In genomic region chr8:85119052-85119981, GRCm38 (mm10) we compare ENCODE assay signal across 8 mouse cellular contexts. TPM values are rescaled to one million over a fixed set of nuclear protein-coding genes. Genes with fewer than 3 reads are reported as not detected.
DNase-seq lines count a peak whose midpoint lies in the region; ATAC-seq and TF ChIP-seq lines count a peak whose summit lies in the region.

No protein-coding gene starts in this region.

- TF ChIP-seq CTCF in lung, postnatal 0 days (IDR thresholded peaks at IDR 0.05), result peak; percentile 63

- H3K4me1 ChIP-seq in hindbrain, embryonic 13.5 days (replicated peaks), result peaks cover 7% of the 10 kb centered on the region
- H3K4me1 ChIP-seq in lung, postnatal 0 days (ENCODE audit: insufficient read depth, low read depth, low read length), result no peaks in the 10 kb centered on the region

- peak overlapping the region; percentile 72 for H3K27ac ChIP-seq in hindbrain, embryonic 13.5 days
- H3K27ac ChIP-seq in lung, postnatal 0 days (ENCODE audit: low read length), result peak overlapping the region; percentile 77

- peak overlapping the region; percentile 64 for H3K4me3 ChIP-seq in hindbrain, embryonic 13.5 days
- H3K4me3 ChIP-seq in lung, postnatal 0 days (ENCODE audit: low read depth, low read length), result peak overlapping the region; percentile 61

- H3K36me3 ChIP-seq in hindbrain, embryonic 13.5 days, result no peaks in the 10 kb centered on the region; the same call in 1 of the 2 replicates
- H3K36me3 ChIP-seq in lung, postnatal 0 days (ENCODE audit: insufficient read depth, low read length), result no peaks in the 10 kb centered on the region

- H3K27me3 ChIP-seq in hindbrain, embryonic 13.5 days, result 0 out of 2 replicates have a peak, but pooled peaks cover 2% of the 10 kb centered on the region
- H3K27me3 ChIP-seq in lung, postnatal 0 days (replicated peaks; ENCODE audit: insufficient read depth, low read length), result no peaks in the 10 kb centered on the region

- H3K4me2 ChIP-seq in hindbrain, embryonic 13.5 days, result peak overlapping the region; percentile 74
- peak overlapping the region; percentile 85 for H3K4me2 ChIP-seq in lung, postnatal 0 days (replicated peaks; ENCODE audit: low read depth, low read length)

- 8% methylated on average over 37 of the region's 37 CpGs for WGBS in hindbrain, embryonic 13.5 days
- WGBS in lung, postnatal 0 days, result 5% methylated on average over 37 of the region's 37 CpGs

- H3K9ac ChIP-seq in hindbrain, embryonic 13.5 days, result peak overlapping the region; percentile 82
- peak overlapping the region; percentile 55 for H3K9ac ChIP-seq in lung, postnatal 0 days (replicated peaks; ENCODE audit: low read depth)

- TF ChIP-seq EP300 in lung, postnatal 0 days (IDR thresholded peaks at IDR 0.05), result no peak

- H3K9me3 ChIP-seq in hindbrain, embryonic 13.5 days, result no peaks in the 10 kb centered on the region
- no peaks in the 10 kb centered on the region for H3K9me3 ChIP-seq in lung, postnatal 0 days (ENCODE audit: low read length)

- peak; percentile 87 for DNase-seq in WW6 (ENCODE audit: low read depth, low spot score)
- DNase-seq in cerebellum, postnatal 14 days, result peak; percentile 89 to 90
- DNase-seq in frontal cortex, postnatal 25 days (ENCODE audit: low spot score in 2 of 2), result peak; percentile 63 to 72
- DNase-seq in layer of hippocampus, postnatal 14 days (ENCODE audit: low spot score in 2 of 2), result peak; percentile 71 to 80
- DNase-seq in lung, postnatal 0 days (ENCODE audit: low spot score), result peak; percentile 92
- peak; percentile 83 for DNase-seq in retina, embryonic 14.5 days (ENCODE audit: low spot score)
- DNase-seq in urinary bladder, postnatal 4 days (ENCODE audit: low spot score in 2 of 2), result peak; percentile 77 to 86

- ATAC-seq in hindbrain, embryonic 13.5 days (ENCODE audit: low FRiP score), result peak; percentile 91
- peak; percentile 94 for ATAC-seq in lung, postnatal 0 days

RNA-seq across cellular contexts. Expression of gene Zfp791, which starts 3.6 kb away (rescaled TPM):
- polyA plus RNA-seq in hindbrain, embryonic 13.5 days (2015; fragmentation: Nextera tagmentation; extraction: Ambion mirVana), result 3.1 and 3.4 TPM in 2 replicates
- total RNA-seq in layer of hippocampus, postnatal 14 days (2021), result 1 to 10 TPM; 5.6 to 5.8 TPM
- 1.5 and 1.6 TPM in 2 replicates for polyA plus RNA-seq in lung, postnatal 0 days (2015; fragmentation: Nextera tagmentation; extraction: Ambion mirVana)

RNA-seq across cellular contexts. Expression of gene Cks1brt, which starts 32.4 kb away (rescaled TPM):
- polyA plus RNA-seq in hindbrain, embryonic 13.5 days (2015; fragmentation: Nextera tagmentation; extraction: Ambion mirVana), result not detected in 2 replicates
- not detected for total RNA-seq in layer of hippocampus, postnatal 14 days (2021)
- polyA plus RNA-seq in lung, postnatal 0 days (2015; fragmentation: Nextera tagmentation; extraction: Ambion mirVana), result not detected in 2 replicates

RNA-seq across cellular contexts. Expression of gene Man2b1, which starts 36.2 kb away (rescaled TPM):
- polyA plus RNA-seq in hindbrain, embryonic 13.5 days (2015; fragmentation: Nextera tagmentation; extraction: Ambion mirVana), result 17.7 and 19.4 TPM in 2 replicates
- total RNA-seq in layer of hippocampus, postnatal 14 days (2021), result 10 to 100 TPM; 39.6 to 42.7 TPM
- polyA plus RNA-seq in lung, postnatal 0 days (2015; fragmentation: Nextera tagmentation; extraction: Ambion mirVana), result 38.4 and 40.6 TPM in 2 replicates

RNA-seq across cellular contexts. Expression of gene Wdr83, which starts 38.2 kb away (rescaled TPM):
- 50.5 and 53.0 TPM in 2 replicates for polyA plus RNA-seq in hindbrain, embryonic 13.5 days (2015; fragmentation: Nextera tagmentation; extraction: Ambion mirVana)
- 10 to 100 TPM; 26.3 to 34.6 TPM for total RNA-seq in layer of hippocampus, postnatal 14 days (2021)
- polyA plus RNA-seq in lung, postnatal 0 days (2015; fragmentation: Nextera tagmentation; extraction: Ambion mirVana), result 26.7 and 27.0 TPM in 2 replicates

RNA-seq across cellular contexts. Expression of gene Wdr83os, which starts 38.8 kb away (rescaled TPM):
- polyA plus RNA-seq in hindbrain, embryonic 13.5 days (2015; fragmentation: Nextera tagmentation; extraction: Ambion mirVana), result 109 and 112 TPM in 2 replicates
- 10 to 100 TPM; 57.5 to 61.5 TPM for total RNA-seq in layer of hippocampus, postnatal 14 days (2021)
- 88.9 and 95.6 TPM in 2 replicates for polyA plus RNA-seq in lung, postnatal 0 days (2015; fragmentation: Nextera tagmentation; extraction: Ambion mirVana)

Comparison
In these comparisons a context has a peak if more than half of its experiments do, and no peak if none do; other contexts are left out.
1. Peak in every context shown above with its lines: DNase-seq, ATAC-seq, H3K4me3 ChIP-seq and H3K27ac ChIP-seq.